Mouse (Mus musculus) yolk sac, embryonic 10.5 days (tissue): Measurements from ENCODE around the gene Aqp7.
"Not testable (repeated sequence)": the region's sequence is repeated elsewhere in the genome, so short reads cannot be mapped to it uniquely, and the experiment has no call there.

Source experiments
- DNase-seq: peaks from one replicate; pipeline ENCODE4 v3.0.0-alpha.2; 2017; ENCODE audit warnings: low spot score

Aqp7 gene

DNA sequence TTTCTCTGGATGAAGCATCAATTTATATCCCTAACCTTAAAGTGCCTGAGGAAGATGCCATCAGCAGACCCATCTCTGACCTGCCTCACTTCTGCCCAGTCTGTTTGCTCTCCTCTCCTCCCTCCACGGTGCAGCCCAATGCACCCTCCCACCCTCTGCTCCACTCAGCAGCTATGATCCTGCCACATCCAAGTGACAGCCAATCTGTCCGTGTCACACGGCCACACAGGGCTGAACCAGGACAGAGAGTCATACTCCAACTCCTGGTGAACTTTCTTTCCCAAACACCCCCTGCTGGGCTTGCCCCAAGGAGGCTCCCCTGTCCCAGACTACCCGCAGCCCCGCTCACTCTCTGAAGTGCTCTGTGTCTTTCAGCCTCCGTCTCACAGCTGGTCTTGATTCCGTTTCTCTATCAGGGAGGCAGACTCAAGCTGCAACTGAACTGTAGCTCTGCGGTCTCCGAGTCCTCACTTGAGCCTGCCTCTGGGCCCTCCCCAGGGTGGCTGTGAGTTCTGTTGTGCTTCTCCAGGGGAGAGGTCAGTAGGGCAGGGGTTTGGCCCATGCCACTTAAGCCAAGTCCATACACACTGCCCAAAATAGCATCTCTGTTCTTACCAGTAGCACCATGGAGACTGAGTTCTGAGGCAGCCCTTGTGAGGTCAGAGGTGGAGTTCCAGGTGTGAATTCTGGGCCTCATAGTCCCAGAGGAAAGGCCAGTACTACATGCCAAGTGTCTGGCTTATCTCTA, at the start of gene Aqp7:
TSS of gene Aqp7 (minus strand) at position 616 of the 748 bp plus-strand sequence.
- no peak for DNase-seq

DNA sequence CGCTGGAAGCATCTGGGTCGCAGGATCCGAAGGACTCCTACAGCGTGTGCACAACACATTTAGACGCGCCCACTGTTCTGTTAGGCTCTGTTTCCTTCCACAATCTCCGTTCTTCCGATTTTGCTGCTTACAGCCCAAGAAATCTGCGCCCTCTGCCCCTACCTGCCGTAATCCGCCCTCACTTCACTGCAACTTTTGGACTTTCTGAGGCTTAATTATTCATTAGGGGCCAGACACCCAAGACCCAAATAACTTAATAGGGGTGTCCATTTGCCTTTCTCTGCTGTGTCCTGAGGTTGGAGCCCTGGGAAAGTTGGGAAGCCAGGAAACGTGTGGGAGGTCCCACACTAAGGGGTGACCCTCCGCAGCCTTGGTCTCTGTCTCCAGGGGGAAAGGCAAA, 49.4 kb upstream of the Aqp7 start:
- DNase-seq, result no peak

DNA sequence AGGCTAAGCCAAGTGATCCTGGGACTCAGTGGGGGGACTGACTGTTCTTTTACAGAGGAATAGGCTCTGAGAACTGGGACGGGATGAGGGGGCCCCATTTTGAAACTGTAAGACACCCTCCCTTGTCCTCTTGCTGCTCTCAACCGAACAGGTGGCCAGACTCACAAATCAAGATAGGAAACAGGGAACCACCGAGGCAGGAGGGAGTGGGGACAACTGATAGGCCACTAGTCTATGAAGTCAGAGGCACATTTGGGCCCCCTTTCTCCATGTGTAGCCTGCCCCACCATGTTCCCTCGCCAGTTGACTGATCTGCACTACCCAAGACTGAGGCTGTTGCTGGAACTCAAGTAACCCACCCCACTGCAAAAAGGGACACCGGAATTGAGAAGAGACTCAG, 48.9 kb upstream of the Aqp7 start:
- peak; percentile 35 for DNase-seq

DNA sequence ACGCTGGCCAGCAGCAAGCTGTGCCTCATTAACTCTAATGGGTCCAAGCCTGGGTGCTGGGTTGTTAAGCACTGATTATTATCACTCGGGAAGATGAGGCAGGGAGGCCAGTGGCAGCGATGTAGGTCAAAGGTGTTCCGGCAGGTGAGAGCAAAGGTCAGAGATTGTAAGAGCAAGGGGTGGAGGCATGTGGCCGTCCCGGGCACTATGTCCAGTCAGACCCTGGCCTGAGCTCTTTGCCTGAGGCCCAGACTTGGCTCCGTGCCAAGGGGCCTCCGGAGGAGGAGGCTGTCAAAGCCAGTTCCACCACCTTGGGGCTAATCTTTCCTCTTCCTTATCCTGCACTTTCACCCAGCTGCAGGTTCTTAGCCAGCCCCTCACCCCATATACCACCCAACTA, 48.2 kb upstream of the Aqp7 start:
- DNase-seq, result peak; percentile 88

DNA sequence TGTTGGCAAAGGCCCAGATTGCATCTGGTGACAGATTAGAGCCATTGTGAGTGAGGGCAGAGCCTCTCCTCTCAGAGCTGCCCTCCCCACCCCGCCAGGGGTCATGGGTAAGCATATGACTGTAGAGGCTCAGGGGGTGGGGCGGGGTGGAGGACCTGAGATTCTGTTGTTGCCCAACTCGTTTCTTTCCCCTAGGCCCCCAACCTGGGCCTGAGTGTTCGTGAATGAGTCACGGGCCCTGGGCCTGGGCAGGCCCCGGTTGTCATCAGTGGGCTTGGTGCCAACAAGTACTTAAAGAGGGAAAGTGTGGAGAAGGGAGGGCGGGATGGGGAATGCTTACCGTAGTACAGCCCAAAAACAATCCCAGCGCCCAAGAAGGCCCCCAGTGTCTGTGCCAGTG, 46.4 kb upstream of the Aqp7 start:
- DNase-seq, result no peak

DNA sequence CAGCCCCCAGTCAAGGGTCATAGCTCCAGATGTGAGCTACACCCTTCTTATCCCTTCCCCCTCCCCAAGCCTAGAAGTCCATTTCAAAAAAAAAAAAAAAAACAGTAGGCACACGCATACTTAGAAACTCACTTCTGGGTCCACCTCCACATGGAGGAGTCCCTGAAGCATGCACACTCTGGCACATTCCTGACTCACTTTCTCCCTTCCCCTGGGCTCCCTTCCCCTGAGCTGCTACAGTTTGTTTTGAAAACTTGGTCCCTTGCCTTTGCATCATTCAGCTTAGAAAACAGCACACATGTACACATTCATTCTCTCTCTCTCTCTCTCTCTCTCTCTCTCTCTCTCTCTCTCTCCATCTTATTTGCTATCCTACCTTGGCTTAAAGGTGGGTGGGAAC, 45.0 kb upstream of the Aqp7 start:
- no peak for DNase-seq

DNA sequence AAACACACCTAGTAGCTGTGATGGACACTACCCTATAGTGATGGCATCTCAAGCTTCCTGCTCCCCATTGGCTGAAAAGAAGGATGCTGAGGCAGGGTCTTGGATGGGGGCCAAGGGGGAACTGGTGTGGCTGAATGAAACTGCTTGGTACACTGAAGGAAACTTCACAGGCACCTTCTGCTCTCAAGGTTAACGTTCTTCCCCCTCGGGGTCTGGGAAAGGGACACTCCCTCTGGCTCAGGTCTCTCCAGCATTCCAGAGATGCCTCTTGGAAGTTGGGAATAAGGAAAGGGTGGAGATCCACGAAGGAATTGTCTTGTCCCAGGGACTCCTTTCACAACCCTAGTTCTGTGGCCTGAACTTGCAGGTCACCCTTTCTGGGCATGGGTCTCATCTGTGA, 43.5 kb upstream of the Aqp7 start:
- no peak for DNase-seq

DNA sequence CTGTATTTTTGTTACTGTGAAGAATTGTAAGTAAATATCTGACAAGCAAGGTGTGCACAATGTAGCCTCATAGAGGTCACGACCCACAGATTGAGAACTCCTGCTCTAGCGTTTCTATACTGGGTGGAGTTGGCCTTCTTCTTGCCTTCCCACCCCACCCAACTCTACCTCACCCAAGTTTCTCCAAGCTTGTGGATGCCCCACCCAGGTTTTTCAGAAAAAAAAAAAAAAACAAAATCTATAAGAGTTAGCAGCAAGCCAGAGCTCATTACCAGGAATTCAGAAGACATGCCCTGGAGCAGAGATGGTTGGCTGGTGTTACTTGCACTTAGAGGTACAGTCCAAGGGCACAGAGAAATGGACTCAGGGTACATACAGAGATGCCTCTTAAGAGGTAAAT, 41.8 kb upstream of the Aqp7 start:
- DNase-seq, result no peak

DNA sequence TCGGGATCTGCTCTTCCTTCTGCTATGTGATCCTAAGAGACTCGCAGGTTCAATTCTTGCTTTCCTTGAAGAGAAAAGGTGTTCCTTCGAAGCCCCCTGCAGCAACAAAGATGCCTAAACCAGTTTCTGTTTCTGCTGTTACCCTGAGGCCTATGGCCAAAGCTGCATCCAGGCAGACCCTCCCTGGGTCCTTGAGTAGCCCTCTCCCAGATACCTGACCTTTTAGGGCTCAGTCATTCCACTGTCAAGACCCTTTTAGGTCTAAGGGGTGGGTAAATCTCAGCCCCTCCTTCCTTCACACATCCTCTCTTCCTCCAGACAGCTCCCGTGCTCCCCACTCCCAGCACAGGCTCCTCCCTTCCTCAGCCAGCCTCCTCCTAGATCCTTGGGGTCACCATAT, 41.2 kb upstream of the Aqp7 start:
- no peak for DNase-seq

DNA sequence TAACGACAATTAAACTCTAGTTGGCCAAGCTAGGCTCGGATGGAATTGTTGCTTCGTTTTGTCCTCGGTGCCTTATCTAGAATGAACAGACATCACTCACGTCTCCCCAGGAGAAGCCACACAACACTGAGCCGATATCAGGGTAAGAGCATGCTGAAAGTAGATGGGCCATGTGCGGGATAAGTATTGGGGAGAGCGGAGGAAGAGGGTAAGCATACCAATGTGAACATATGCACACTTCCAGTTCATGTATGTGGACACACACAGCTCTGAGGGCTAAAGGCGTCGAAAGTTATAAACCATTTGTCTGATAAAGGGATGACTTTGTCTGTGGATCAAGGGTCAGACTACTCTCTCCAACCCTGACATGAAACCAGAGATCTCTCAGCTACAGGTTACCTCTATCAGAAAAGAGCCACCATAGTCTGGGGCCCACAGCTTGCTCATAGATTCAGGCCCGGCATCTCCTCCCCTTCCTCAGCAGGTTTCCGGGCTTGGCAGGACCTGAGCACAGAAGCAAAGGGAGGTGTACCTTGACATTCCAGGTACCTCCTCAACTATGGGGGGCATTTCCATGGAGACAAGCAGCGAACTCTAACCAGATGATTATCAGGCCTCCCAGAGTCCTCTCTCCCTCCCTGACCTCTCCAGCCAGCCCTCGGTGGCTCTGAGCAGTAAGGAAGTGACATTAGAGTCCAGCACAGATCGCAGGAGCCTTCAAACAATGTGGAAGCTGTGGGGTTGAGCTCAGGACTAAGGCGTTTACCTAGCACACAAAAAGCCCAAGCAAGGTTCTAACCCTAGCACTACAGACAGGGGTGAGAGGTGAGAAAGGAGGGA, 39.7 kb upstream of the Aqp7 start:
- DNase-seq, result peak; percentile 32

DNA sequence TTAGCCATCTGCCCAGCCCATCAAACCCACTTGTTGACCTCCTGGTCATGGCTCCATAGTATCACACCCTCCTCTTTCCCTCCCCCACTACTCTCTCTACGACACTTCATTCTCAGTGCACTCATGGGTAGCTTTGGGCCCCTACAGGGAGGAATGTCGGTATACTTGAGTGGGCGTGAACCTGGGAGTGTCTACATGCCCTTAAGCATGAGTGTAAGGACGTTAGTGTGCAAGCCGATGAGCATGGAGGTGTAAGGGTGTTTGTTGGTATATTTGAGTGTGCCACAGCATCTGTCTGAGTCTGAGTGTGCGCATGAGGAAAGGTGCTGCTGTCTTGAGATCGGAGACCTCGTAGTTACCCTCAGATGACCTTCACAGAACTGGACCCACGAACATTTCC, 39.0 kb upstream of the Aqp7 start:
- no peak for DNase-seq

DNA sequence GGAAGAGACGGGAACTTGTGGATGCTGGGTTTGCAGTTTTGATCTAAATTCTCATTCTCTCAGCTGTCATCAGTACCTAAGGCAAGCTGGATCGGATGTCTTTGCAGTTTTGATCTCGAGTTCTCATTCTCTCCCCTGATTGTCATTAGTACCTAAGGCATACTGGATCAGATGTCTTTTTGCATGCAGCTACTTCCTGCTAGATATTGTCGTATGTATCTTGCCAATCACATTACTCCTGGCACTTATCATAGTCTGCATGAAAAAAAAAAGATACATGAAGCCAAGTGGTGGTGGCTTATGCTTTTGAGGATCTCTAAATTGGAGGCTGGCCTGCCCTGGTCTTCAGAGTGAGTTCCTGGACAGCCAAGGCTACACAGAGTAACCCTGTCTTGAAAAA, 36.9 kb upstream of the Aqp7 start:
- no peak for DNase-seq

DNA sequence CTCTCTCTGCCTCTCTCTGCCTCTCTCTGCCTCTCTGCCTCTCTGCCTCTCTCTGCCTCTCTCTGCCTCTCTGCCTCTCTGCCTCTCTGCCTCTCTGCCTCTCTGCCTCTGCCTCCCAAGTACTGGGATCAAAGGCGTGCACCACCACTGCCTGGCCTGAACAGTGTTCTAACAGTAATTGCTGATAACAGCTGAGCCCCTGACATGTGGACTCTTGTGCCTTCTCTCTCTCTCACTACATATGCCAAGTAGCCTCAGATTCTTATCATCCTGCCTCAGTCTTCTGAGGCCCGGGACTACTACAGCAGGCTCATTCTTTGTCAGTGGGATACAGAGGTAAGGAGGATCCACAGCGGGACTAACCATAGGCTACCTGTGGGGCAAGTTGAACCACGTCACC, 34.9 kb upstream of the Aqp7 start:
- not testable (repeated sequence) for DNase-seq

DNA sequence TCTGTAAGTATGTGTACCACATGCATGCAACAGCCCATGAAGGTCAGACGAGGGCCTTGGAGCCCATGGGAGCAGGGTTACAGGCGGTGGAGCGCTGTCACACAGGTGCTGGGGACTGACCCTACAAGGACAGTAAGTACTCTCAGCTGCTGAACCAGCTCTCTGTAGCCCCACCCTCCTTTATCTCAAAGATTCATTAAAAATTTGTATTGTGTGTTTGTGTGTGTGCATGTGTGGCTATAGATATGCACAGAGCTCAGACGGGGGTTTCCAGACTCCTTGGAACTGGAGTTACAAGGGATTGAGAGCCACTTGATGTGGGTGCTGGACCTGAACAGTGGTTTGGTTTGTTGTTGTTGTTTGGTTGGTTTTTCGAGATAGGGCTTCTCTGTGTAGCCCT, 33.8 kb upstream of the Aqp7 start:
- no peak for DNase-seq

DNA sequence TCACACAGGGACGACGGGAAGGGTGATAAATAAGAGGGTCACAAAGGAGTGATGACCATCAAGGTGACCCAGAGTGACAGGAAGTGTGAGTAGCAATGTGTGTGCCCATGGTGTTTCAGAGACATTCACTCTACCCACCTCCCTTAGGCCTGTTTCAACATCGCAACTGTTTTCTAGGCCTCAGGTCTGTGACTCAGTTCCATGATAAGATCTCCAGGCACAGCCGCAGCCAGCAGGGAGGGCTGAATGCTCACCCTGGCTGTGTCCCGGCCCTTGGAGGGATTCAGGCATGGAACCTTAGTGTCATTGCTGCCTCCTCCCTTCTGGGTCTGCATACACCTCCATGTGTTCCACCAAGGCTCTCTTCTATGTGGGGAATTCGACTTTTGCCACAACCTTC, 30.8 kb upstream of the Aqp7 start:
- no peak for DNase-seq

DNA sequence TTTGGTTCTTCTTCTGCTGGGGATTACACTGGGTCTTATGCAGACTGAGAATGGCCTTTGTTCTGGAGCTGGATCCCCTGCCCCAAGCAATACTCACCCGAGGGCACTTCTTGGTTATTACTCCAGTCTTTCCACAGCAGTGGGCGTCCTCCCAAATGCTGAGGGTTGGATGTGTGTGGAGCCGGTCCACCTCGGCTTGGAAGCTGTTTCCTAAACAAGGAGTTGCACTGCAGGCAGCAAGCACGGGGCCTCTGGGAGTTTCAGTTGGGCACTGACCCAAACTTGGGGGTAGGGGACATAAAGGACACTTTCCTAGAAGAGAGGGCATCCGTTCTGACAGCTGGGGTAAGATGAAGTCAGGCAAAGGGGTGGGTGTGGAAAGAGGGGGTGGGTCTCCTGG, 26.5 kb upstream of the Aqp7 start:
- no peak for DNase-seq

DNA sequence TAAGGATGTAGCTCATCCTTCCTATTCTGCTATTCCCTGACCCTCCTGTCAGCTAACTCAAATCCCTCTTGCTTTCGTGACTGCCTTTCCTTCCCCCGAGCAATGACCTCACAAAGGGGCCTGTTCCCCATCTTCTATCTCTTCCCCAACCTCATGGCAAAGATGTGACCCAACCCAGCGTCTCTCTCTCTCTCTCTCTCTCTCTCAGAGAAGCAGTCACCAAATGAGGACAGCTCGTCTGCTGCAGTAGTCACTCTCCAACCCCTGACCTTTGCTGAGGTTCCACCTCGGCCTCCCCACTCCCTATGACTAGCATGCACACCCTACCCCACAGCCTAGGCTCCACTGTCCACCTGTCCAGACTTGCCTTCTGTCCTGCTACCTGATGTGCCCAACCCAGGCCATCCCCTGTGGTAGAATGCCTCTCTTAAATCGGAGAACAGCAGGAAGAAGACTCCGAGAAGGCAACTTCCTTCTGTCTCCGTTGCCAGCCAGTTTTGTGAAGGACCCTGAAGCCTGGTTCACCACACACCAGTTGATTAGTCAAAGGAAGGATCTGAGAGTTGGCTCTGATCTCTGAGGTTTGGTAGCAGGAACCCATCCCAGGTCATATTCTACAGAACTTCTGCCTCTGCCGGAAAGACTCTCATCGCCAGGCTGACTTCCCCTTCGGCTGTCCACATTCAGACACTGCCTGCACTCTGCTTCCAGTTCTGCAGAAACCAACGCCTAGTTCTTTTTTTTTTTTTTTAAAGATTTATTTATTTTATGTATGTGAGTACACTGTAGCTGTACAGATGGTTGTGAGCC, 25.3 kb upstream of the Aqp7 start:
- DNase-seq, result no peak

DNA sequence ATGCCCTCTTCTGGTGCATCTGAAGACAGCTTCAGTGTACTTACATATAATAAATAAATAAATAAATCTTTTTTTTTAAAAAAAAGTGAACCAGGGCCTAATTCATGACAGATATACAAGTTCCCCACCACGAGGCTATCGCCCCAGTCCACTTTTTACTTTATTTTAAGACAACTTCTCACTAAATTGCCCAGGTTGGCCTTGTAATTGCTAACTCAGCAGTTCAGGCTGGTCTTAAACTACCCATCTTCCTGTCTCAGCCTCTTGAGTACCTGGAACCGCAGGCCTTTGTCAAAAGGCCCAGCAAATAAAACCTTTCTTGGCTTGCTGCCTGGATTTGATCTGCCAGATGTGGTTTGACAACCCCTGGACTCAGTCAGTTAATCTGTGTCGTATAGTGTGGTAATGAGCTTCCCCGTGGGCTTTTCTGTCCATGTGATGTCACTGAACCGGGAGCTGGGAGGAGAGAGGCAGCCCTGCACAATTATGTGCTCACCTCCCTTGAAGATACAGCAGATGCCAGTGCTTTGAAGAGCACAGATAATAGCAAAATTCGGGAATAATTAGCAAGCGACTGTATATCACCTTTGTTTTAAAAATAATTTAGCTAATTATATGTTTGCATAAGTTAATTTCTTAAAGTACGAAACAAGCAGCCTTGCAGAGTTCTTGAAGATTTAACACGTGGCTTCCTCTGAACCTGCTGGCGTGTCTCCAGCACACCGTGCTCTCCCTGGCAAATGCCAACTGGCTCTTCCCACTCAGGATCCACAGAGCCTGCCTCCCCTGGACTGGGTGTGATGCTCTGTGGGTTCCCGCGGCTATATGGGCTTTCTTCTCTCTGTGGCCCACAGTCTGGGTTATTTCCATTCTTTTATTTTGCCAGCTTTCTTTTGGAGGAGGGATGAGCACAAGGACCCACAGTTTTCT, 23.8 kb upstream of the Aqp7 start:
- DNase-seq, result no peak

DNA sequence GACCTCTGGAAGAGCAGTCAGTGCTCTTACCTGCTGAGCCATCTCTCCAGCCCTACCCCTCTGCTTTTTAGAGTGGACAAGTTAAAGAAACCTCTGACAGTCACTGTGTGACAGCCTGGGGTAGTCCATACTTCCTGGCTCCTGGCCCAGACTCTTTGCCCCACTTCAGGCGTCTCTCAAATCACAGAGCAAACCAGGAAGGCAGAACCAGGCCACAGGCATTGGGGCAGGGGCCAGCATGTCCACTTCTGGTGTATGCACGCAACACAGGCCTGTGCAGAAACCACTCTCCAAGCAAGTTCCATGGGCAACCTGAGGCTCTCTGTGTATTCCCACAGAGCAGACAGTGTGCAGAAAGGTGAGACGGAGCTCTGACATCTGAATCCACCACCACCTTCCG, 17.3 kb upstream of the Aqp7 start:
- no peak for DNase-seq

DNA sequence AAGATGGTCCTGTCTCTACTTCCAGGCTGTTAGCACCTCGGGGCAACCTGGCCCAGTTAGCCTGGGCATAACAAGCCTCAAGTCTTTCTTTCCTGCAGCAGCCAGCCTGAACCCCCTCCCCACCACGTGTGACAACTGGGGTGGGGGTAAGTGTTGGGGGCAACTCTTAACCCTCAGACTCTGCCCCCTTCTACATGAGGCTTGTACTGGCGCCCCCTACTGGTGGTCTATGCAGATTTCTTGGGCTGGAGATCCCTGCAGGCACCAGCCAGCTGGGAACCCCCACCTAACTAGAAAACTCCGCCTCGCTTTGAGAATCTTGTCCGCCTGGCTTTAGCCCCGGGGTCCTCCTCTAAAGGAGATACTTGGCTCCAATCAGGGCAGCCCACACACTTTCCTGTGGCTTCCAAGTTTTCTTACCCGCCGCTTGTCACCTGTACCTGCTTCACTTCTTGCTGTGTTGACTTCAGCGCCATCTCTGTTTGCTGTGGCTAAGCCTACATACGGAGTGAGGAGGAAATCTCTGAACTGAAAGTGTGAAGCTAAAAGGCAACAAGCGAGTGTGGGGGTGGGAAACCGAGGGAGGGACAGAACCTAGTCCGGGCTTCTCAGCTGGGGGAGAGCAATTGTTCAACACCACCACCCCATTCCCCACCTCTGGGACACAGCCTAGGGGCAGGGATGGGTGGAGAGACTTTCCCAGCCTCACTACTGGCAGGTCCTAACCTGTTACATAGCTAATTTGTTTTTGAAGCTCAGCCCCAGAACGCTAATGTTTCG, 16.1 kb upstream of the Aqp7 start:
- no peak for DNase-seq

DNA sequence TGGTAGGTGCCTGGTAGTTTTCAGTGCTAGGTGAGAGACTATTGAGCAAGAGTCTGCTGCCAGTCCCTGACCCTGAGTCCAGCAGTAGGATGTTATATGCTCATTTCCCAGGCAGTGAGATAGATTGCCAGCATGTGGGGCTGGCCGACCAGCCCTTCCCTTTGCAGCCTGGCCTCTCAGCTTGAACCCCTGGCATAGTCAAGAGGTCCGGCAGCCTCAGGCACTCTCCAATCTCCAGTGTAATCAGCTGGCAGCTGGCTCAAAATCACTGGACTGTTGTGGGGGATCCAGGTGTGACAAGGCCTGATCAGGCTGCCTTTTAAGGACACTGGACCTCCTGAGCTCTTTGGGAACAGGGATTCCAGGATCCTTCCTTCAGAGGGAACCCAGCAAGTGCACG, 15.4 kb upstream of the Aqp7 start:
- no peak for DNase-seq
